Mouse (Mus musculus) brain, embryonic 14.5 days (tissue): ENCODE data around the gene Pik3r5.
A peak's percentile ranks its signal among the peaks of the same experiment; 100 is the strongest.

Source experiments
- CTCF ChIP-seq: fragments of 200-500 bp; IDR thresholded peaks from 2 replicates; pipeline ENCODE4 v1.5.1; 2012; ENCODE audit warnings: inconsistent platforms, mild to moderate bottlenecking, moderate library complexity, borderline replicate concordance; ENCODE audit not compliant: insufficient read depth, insufficient read length; ENCODE audit errors: extremely low read depth
- POLR2A ChIP-seq: fragments of 200-500 bp; IDR thresholded peaks from 2 replicates; pipeline ENCODE4 v1.6.1; 2012; ENCODE audit warnings: mild to moderate bottlenecking, inconsistent platforms, borderline replicate concordance; ENCODE audit not compliant: poor library complexity, insufficient read depth, insufficient read length, severe bottlenecking; ENCODE audit errors: extremely low read depth

DNA sequence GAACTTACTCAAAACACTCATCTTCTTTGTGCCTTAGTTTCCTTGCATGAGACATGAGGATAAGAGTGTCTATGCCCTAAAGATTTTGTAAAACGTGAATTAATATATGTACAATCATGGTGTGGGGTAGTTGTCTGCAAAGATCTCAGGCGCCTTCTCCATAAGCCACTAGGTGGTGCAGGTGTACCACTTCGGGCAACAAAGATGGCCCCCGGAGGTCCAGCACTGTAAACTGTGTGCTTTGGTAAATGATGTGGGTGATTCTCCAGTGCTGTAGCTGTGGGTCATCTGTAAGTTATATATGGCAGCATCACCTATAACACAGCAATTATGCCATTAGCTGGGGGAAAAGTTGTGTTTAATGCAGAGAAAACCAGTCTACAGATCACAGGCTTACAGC, 27.7 kb upstream of the Pik3r5 start:
- TF ChIP-seq POLR2A (no peak), CTCF (peak; percentile 19; the same call in 1 of the 2 replicates)
